Mouse (Mus musculus): Measurements from ENCODE around the gene Slc25a54.

The Slc25a54 gene

DNA sequence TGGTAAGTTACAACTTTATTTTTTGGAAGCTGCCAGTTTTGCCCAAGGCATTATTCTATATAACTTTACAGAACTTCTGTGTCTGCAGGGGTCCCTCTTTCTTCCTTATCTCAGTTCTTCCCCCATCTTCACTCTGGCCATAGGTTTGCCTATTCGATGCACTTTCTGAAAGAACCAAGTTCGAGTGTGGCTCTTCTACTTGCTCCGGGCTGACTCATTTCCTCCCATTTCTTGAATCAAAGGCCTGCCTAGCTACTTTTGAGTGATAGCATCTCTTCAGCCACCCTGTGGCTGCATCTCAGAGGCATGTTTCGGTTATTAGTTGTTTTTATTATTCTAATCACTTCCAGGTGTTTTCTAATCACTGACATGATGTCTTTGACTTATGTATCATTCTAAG lies 43.8 kb downstream of the Slc25a54 start:
- no peak for DNase-seq (ENCODE audit: low read depth, low spot score)

DNA sequence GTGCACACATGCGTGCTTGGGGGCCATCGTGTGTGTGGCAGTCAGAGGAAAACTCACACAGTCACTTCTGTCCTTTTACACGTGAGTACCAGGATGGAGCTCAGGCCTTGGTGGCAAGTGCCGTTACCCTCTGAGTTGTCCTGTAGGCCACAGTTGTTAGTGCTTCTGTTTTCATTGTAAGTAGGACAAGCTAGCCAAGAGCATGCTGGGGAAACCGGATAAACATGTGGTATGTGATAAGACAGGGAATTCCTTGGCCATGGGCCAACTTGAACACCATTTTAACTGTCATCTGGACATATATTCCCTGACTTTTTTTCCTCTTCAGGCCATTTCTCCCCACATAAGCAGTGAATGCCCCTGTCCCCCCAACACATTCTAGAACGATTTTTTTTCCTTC lies 45.3 kb downstream of the Slc25a54 start:
- DNase-seq (ENCODE audit: low read depth, low spot score), result no peak

DNA sequence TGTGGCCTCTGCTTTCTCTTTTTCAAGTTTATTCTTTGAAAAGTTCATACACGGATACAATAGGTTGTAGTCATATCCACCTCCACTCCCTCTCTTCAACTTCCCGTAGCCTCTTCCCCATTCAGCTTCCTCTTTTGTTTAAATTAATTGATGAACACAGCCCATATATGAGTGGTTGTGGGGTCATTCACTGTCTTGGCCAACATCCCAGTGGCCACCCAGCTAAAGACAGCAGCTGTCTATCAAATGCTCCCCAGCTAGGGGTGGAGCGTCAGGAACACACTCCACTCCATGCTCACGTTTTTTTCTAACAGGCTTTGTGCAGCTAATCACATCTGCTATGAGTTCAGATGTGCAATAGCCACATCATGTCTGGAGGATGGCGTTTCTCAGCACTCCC lies 49.5 kb downstream of the Slc25a54 start:
- DNase-seq (ENCODE audit: low read depth, low spot score), result no peak

DNA sequence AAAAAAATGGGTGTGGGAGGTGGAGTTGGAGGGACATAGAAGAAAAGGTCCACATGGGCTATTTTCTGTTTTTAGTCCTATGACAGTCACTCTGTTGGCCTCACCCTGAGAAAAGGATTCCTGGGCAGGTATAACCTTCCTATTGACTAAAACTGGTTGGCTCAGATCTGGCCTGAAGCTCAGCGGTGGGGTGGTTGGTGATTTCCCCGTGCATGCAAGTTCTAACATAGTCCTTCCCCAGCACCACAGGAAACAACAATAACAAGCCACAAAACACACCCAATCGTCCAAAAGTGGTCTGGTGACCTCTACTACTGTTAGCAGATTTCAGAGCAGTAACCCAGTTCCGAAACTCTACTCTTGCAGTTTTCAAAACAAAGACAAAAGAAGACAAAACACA lies 52.7 kb downstream of the Slc25a54 start:
- DNase-seq (ENCODE audit: low read depth, low spot score), result no peak

- DNase-seq (ENCODE audit: low read depth, low spot score), result no peak
Observed at GRCm38 (mm10) chr3:109134036-109134435, 53.8 kb downstream of the Slc25a54 start.

DNA sequence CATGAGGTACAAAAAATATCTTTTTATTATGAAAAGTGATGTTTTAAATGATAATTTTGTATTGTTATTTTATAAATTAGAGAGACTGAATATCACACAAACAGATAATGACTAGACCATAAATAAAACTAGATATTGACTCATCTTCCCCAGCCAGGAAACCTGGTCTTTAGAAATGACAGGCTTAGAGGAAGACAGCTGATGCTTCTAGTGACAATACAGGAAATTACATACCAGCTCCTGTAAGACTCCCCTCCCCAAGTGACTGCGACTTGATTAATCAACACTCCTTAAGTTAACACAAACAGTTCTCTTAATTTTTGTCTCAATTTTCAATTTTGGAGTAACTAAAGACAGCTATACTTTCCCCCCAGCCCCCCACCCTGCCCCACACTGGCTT lies 55.1 kb downstream of the Slc25a54 start:
- no peak for DNase-seq (ENCODE audit: low read depth, low spot score)

DNA sequence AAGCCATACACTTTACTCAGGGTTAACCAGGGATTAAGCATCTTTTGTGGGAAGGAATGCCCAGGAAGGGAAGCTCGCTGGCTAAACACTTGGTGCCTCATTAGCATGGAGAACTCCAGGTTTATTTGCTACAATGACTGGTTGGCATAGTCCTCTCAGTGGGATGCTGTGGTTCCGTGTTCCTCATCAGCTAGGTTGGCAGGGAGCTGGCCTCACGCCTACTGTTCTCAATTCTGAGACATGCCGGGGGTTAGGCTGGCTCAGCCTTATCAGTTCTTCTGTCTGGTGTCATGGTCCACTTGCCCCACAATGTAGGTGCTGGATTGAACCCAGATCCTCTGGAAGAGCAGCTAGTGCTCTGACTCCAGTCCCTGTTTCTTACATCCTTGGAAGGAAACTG lies 72.3 kb downstream of the Slc25a54 start:
- no peak for DNase-seq (ENCODE audit: low read depth, low spot score)

DNA sequence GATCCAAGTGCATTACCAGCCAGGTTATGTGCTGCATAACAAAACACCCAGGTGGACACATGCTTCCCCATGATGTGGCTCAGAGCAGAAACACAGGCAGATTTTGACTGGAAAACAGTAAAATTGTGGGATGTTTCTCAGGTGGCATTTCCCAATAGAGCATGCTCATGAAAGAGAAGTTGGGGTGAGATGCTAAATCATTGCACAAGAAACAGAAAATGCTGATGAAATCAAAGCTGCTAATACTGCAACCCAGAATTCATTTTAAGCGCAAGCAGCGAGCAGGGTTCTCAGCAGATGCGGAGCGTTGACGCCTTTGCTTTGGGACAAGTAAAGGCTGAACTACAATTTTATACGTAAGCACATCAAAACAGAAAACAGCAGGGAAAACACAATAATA lies 73.1 kb downstream of the Slc25a54 start:
- no peak for DNase-seq (ENCODE audit: low read depth, low spot score)

- no peak for DNase-seq (ENCODE audit: low read depth, low spot score)
Observed at GRCm38 (mm10) chr3:109155926-109156669, 75.8 kb downstream of the Slc25a54 start.

DNA sequence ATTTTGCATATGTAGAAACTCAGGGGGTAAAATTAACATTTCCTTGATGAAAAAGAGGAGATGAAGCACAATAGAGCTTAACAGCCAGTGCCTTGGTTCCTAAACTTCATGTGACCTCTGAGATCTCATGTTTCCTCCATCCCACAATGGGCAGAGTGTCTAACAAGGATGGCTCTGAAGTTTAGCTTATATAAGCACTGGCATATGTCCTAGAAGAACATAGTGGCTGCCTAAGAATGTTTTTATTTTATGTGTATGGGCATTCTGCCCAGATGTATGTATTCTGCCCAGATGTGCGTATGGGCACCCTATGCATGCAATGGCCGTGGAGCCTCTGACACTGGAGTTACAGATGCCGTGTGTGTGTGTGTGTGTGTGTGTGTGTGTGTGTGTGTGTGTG lies 77.2 kb downstream of the Slc25a54 start:
- no peak for DNase-seq (ENCODE audit: low read depth, low spot score)

GRCm38 (mm10) chr3:109164088-109164487 lies 83.8 kb downstream of the Slc25a54 start:
- no peak for DNase-seq (ENCODE audit: low read depth, low spot score)

GRCm38 (mm10) chr3:109164644-109165043 lies 84.4 kb downstream of the Slc25a54 start:
- DNase-seq (ENCODE audit: low read depth, low spot score), result no peak

- no peak for DNase-seq (ENCODE audit: low read depth, low spot score)
Observed at GRCm38 (mm10) chr3:109165214-109165829, 85.1 kb downstream of the Slc25a54 start.
